Mouse (Mus musculus) embryonic facial prominence, embryonic 15.5 days (tissue): Measurements from ENCODE around the gene Sgms2. TPM values are rescaled to one million over a fixed set of nuclear protein-coding genes. Genes with fewer than 3 reads are reported as not detected.

Experiments used
- ATAC-seq: fragments of 200-750 bp; cut with Nextera tagmentation; 2 replicates; pipeline ENCODE4 v1.8.0; 2017; ENCODE audit warnings: low read depth, moderate TSS enrichment; ENCODE audit not compliant: insufficient number of reproducible peaks, low FRiP score, low TSS enrichment
- H3K27ac ChIP-seq: fragments of 300-500 bp; sonication (generic); replicated peaks from 2 replicates; pipeline ENCODE4 v1.5.1; 2015; ENCODE audit warnings: mild to moderate bottlenecking, inconsistent platforms
- H3K27me3 ChIP-seq: fragments of 300-500 bp; sonication (generic); 2 replicates; pipeline ENCODE4 v1.6.1; 2015; ENCODE audit warnings: inconsistent platforms
- H3K36me3 ChIP-seq: fragments of 300-500 bp; sonication (generic); 2 replicates; pipeline ENCODE4 v1.6.1; 2015; ENCODE audit warnings: mild to moderate bottlenecking, inconsistent platforms
- H3K4me1 ChIP-seq: fragments of 300-500 bp; sonication (generic); 2 replicates; pipeline ENCODE4 v1.6.1; 2015; ENCODE audit warnings: inconsistent platforms
- H3K4me2 ChIP-seq: fragments of 300-500 bp; sonication (generic); replicated peaks from 2 replicates; pipeline ENCODE4 v1.6.1; 2015; ENCODE audit warnings: mild to moderate bottlenecking, inconsistent platforms
- H3K4me3 ChIP-seq: fragments of 300-500 bp; sonication (generic); replicated peaks from 2 replicates; pipeline ENCODE4 v1.5.1; 2015; ENCODE audit warnings: mild to moderate bottlenecking, inconsistent platforms
- H3K9ac ChIP-seq: fragments of 300-500 bp; sonication (generic); 2 replicates; pipeline ENCODE4 v1.6.1; 2015; ENCODE audit warnings: inconsistent platforms
- H3K9me3 ChIP-seq: fragments of 300-500 bp; sonication (generic); replicated peaks from 2 replicates; pipeline ENCODE4 v1.6.1; 2016; ENCODE audit warnings: inconsistent platforms
- WGBS: fragments of 180-500 bp; shearing (Covaris S2); methylation state at CpG from one replicate; pipeline ENCODE4 v1.1.7; 2015; 5-methylcytosine and 5-hydroxymethylcytosine counted together
- polyA plus RNA-seq: library from polyadenylated mRNA; unstranded; fragments of >200 nt; fragmentation: Nextera tagmentation; extraction: Ambion mirVana; gene quantifications from 2 replicates; pipeline ENCODE4 v1.2.1, GENCODE M21; 2015

Sgms2 gene
- polyA plus RNA-seq, 1 experiment from 2014 or later: 24.3 TPM

GRCm38 (mm10) chr3:131335117-131335547 lies 156.1 kb downstream of the Sgms2 start:
- peak overlapping the region; percentile 23 for H3K4me2 ChIP-seq
- no peak overlapping the region for H3K27ac ChIP-seq
- no peaks in the 10 kb centered on the region for H3K27me3 ChIP-seq
- 44% methylated on average over 8 of the region's 8 CpGs for WGBS
- no peak overlapping the region for H3K9ac ChIP-seq
- H3K9me3 ChIP-seq: no peaks in the 10 kb centered on the region
- H3K4me3 ChIP-seq: no peak overlapping the region
- H3K4me1 ChIP-seq: peaks cover 20% of the 10 kb centered on the region
- H3K36me3 ChIP-seq: no peaks in the 10 kb centered on the region
- peak; percentile 81 for ATAC-seq

GRCm38 (mm10) chr3:131327189-131327588 lies 164.0 kb downstream of the Sgms2 start:
- 71% methylated on average over 7 of the region's 7 CpGs for WGBS
- Histone ChIP-seq H3K4me2 (no peak overlapping the region), H3K36me3 (no peaks in the 10 kb centered on the region), H3K4me1 (no peaks in the 10 kb centered on the region), H3K4me3 (no peak overlapping the region), H3K27ac (no peak overlapping the region), H3K27me3 (no peaks in the 10 kb centered on the region), H3K9me3 (no peaks in the 10 kb centered on the region), H3K9ac (no peak overlapping the region)
- ATAC-seq: no peak

GRCm38 (mm10) chr3:131326637-131327036 lies 164.6 kb downstream of the Sgms2 start:
- 90% methylated on average over 4 of the region's 4 CpGs for WGBS
- Histone ChIP-seq H3K36me3 (no peaks in the 10 kb centered on the region), H3K4me2 (no peak overlapping the region), H3K9me3 (no peaks in the 10 kb centered on the region), H3K4me1 (no peaks in the 10 kb centered on the region), H3K27me3 (no peaks in the 10 kb centered on the region), H3K9ac (no peak overlapping the region), H3K4me3 (no peak overlapping the region), H3K27ac (no peak overlapping the region)
- ATAC-seq: no peak

- no peak for ATAC-seq
- Histone ChIP-seq H3K4me2 (no peak overlapping the region), H3K36me3 (no peaks in the 10 kb centered on the region), H3K9me3 (no peaks in the 10 kb centered on the region), H3K4me1 (no peaks in the 10 kb centered on the region), H3K27ac (no peak overlapping the region), H3K9ac (no peak overlapping the region), H3K27me3 (no peaks in the 10 kb centered on the region), H3K4me3 (no peak overlapping the region)
- 66% methylated on average over 14 of the region's 14 CpGs for WGBS
Measured at GRCm38 (mm10) chr3:131322081-131322815, 169.0 kb downstream of the Sgms2 start.

- Histone ChIP-seq H3K9me3 (no peaks in the 10 kb centered on the region), H3K4me3 (no peak overlapping the region), H3K4me1 (no peaks in the 10 kb centered on the region), H3K36me3 (no peaks in the 10 kb centered on the region), H3K9ac (no peak overlapping the region), H3K4me2 (0 out of 2 replicates have a peak overlapping the region, but pooled peaks have one; percentile 13), H3K27ac (no peak overlapping the region), H3K27me3 (no peaks in the 10 kb centered on the region)
- 5% methylated on average over 3 of the region's 3 CpGs for WGBS
- ATAC-seq: no peak
Measured at GRCm38 (mm10) chr3:131320184-131320583, 171.0 kb downstream of the Sgms2 start.

GRCm38 (mm10) chr3:131318211-131318610 lies 173.0 kb downstream of the Sgms2 start:
- Histone ChIP-seq H3K4me2 (no peak overlapping the region), H3K36me3 (no peaks in the 10 kb centered on the region), H3K27me3 (no peaks in the 10 kb centered on the region), H3K9ac (no peak overlapping the region), H3K9me3 (no peaks in the 10 kb centered on the region), H3K4me3 (no peak overlapping the region), H3K27ac (no peak overlapping the region), H3K4me1 (no peaks in the 10 kb centered on the region)
- 42% methylated on average over 2 of the region's 2 CpGs for WGBS
- no peak for ATAC-seq

- Histone ChIP-seq H3K4me1 (no peaks in the 10 kb centered on the region), H3K4me2 (no peak overlapping the region), H3K36me3 (no peaks in the 10 kb centered on the region), H3K9me3 (no peaks in the 10 kb centered on the region), H3K9ac (no peak overlapping the region), H3K4me3 (no peak overlapping the region), H3K27ac (no peak overlapping the region), H3K27me3 (no peaks in the 10 kb centered on the region)
- 52% methylated on average over 1 of the region's 1 CpGs for WGBS
- ATAC-seq: no peak
Measured at GRCm38 (mm10) chr3:131317126-131317525, 174.1 kb downstream of the Sgms2 start.

GRCm38 (mm10) chr3:131315957-131316510 lies 175.2 kb downstream of the Sgms2 start:
- H3K4me2 ChIP-seq: no peak overlapping the region
- no peaks in the 10 kb centered on the region for H3K36me3 ChIP-seq
- H3K9ac ChIP-seq: no peak overlapping the region
- no peak overlapping the region for H3K4me3 ChIP-seq
- ATAC-seq: no peak
- H3K9me3 ChIP-seq: no peaks in the 10 kb centered on the region
- 57% methylated on average over 4 of the region's 4 CpGs for WGBS
- H3K4me1 ChIP-seq: no peaks in the 10 kb centered on the region
- no peak overlapping the region for H3K27ac ChIP-seq
- H3K27me3 ChIP-seq: no peaks in the 10 kb centered on the region

- WGBS: 80% methylated on average over 9 of the region's 9 CpGs
- H3K27ac ChIP-seq: no peak overlapping the region
- H3K27me3 ChIP-seq: no peaks in the 10 kb centered on the region
- no peaks in the 10 kb centered on the region for H3K36me3 ChIP-seq
- no peaks in the 10 kb centered on the region for H3K4me1 ChIP-seq
- H3K4me2 ChIP-seq: no peak overlapping the region
- ATAC-seq: no peak
- H3K9me3 ChIP-seq: peaks cover 4% of the 10 kb centered on the region; the same call in 1 of the 2 replicates
- H3K4me3 ChIP-seq: no peak overlapping the region
- H3K9ac ChIP-seq: no peak overlapping the region
Measured at GRCm38 (mm10) chr3:131312340-131312739, 178.9 kb downstream of the Sgms2 start.

- Histone ChIP-seq H3K9ac (no peak overlapping the region), H3K27ac (no peak overlapping the region), H3K4me3 (no peak overlapping the region), H3K27me3 (no peaks in the 10 kb centered on the region), H3K4me2 (no peak overlapping the region), H3K36me3 (no peaks in the 10 kb centered on the region), H3K4me1 (no peaks in the 10 kb centered on the region), H3K9me3 (peaks cover 4% of the 10 kb centered on the region; the same call in 1 of the 2 replicates)
- ATAC-seq: no peak
- 84% methylated on average over 4 of the region's 4 CpGs for WGBS
Measured at GRCm38 (mm10) chr3:131310572-131310971, 180.6 kb downstream of the Sgms2 start.

GRCm38 (mm10) chr3:131307811-131308210 lies 183.4 kb downstream of the Sgms2 start:
- Histone ChIP-seq H3K36me3 (no peaks in the 10 kb centered on the region), H3K9ac (no peak overlapping the region), H3K27me3 (no peaks in the 10 kb centered on the region), H3K4me2 (no peak overlapping the region), H3K9me3 (peaks cover 4% of the 10 kb centered on the region; the same call in 1 of the 2 replicates), H3K27ac (no peak overlapping the region), H3K4me1 (peaks cover under 1% of the 10 kb centered on the region; the same call in 1 of the 2 replicates), H3K4me3 (no peak overlapping the region)
- ATAC-seq: no peak
- 95% methylated on average over 3 of the region's 3 CpGs for WGBS
